29 mouse cellular contexts compared by ENCODE assay signal in the genomic region with DNA sequence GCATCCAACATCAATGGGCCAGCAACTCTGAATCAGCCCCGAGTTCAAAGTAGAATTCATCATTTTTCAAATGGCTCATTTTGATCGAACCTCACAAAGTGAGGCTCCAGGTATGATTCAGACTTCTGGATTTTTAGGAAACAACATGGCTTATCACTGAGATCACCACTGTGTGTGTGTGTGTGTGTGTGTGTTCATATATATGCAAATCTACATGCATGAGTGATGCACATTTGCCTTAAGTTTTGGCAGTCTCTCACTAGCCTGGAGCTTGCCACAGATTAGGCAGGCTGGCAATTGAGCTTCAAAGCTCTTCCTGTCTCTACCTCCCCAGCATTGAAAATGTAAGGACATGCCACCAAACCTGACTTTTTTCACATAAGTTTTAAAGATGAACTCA.
"Had no signal": no experiment of that assay in that cellular context is flagged by ENCODE, and none has a peak within 500 bp of the region (broad histone marks: within the 10 kb centered on the region; RNA-seq: fewer than 3 reads in every experiment).

No protein-coding gene starts in this region.

- H3K27me3 ChIP-seq: embryonic facial prominence, embryonic 12.5 days; embryonic facial prominence, embryonic 13.5 days; embryonic facial prominence, embryonic 15.5 days; forebrain, embryonic 12.5 days; forebrain, embryonic 13.5 days; forebrain, embryonic 15.5 days had no signal

- H3K9ac ChIP-seq: embryonic facial prominence, embryonic 12.5 days; embryonic facial prominence, embryonic 13.5 days; embryonic facial prominence, embryonic 15.5 days; forebrain, embryonic 12.5 days; forebrain, embryonic 13.5 days; forebrain, embryonic 15.5 days; forebrain, postnatal 0 days had no signal

- DNase-seq: cerebellum, adult 2 months; cerebellum, adult 8-10 months; cerebellum, adult 9-10 months; cerebellum, adult 9-11 months; cerebellum, postnatal 10 days; cerebellum, postnatal 14 days; cerebellum, postnatal 25 days; cerebellum, postnatal 36 days; embryo, embryonic 11 days; forebrain, postnatal 0 days; gastrocnemius, adult 2 months; gastrocnemius, postnatal 10 days; gastrocnemius, postnatal 14 days; gastrocnemius, postnatal 25 days; gastrocnemius, postnatal 36 days; heart, adult 11 months; heart, adult 18-20 months; heart, adult 2 months had no signal

- H3K4me2 ChIP-seq: embryonic facial prominence, embryonic 12.5 days; embryonic facial prominence, embryonic 13.5 days; embryonic facial prominence, embryonic 15.5 days; forebrain, embryonic 12.5 days; forebrain, embryonic 13.5 days; forebrain, embryonic 15.5 days had no signal

- H3K4me1 ChIP-seq: embryonic facial prominence, embryonic 10.5 days; embryonic facial prominence, embryonic 12.5 days; embryonic facial prominence, embryonic 13.5 days; embryonic facial prominence, embryonic 15.5 days; forebrain, embryonic 10.5 days; forebrain, embryonic 12.5 days; forebrain, embryonic 13.5 days; forebrain, embryonic 15.5 days had no signal

- ATAC-seq: forebrain, embryonic 13.5 days; forebrain, embryonic 14.5 days; forebrain, embryonic 15.5 days; forebrain, embryonic 16.5 days; forebrain, postnatal 0 days had no signal

- H3K4me3 ChIP-seq: embryonic facial prominence, embryonic 10.5 days; embryonic facial prominence, embryonic 12.5 days; embryonic facial prominence, embryonic 13.5 days; embryonic facial prominence, embryonic 15.5 days; erythroblast, embryonic 14.5 days; forebrain, embryonic 10.5 days; forebrain, embryonic 12.5 days; forebrain, embryonic 13.5 days; forebrain, embryonic 15.5 days; gastrocnemius, adult 2 months; heart, adult 2 months had no signal

- H3K36me3 ChIP-seq: embryonic facial prominence, embryonic 10.5 days; embryonic facial prominence, embryonic 12.5 days; embryonic facial prominence, embryonic 13.5 days; embryonic facial prominence, embryonic 15.5 days; forebrain, embryonic 10.5 days; forebrain, embryonic 12.5 days; forebrain, embryonic 15.5 days had no signal

- H3K27ac ChIP-seq: embryonic facial prominence, embryonic 10.5 days; embryonic facial prominence, embryonic 12.5 days; embryonic facial prominence, embryonic 13.5 days; embryonic facial prominence, embryonic 15.5 days; forebrain, embryonic 10.5 days; forebrain, embryonic 12.5 days; forebrain, embryonic 13.5 days; forebrain, embryonic 15.5 days; gastrocnemius, adult 2 months; heart, adult 2 months had no signal

- H3K9me3 ChIP-seq: embryonic facial prominence, embryonic 10.5 days; embryonic facial prominence, embryonic 12.5 days; embryonic facial prominence, embryonic 13.5 days; embryonic facial prominence, embryonic 15.5 days; forebrain, embryonic 10.5 days; forebrain, embryonic 12.5 days; forebrain, embryonic 13.5 days; forebrain, embryonic 15.5 days had no signal
